Mouse (Mus musculus): ENCODE results near the gene Katnbl1. TPM values are rescaled to one million over a fixed set of nuclear protein-coding genes. Genes with fewer than 3 reads are reported as not detected.
A peak's percentile ranks its signal among the peaks of the same experiment; 100 is the strongest.

Katnbl1 gene
- polyA plus RNA-seq, 1 experiment = 9.0 TPM

DNA sequence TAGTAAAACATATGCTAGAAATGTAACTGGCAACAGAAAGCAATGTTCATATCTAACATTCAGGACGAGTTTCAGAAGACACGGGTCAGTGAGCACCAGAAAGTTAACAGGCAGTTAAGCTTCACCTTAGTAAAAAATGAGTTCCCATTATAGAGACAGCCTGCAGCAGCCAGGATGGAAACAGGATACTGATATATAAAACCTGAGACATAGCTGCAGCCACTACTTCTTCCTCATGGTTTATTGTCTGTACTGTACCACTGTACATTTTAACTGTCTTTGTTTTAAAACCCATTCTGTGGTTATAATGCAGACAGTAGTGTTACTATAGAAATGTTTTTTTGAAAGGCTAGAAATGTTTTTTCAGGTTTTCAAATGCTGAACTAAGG is 18.2 kb upstream of the Katnbl1 start:
- H3K27me3 ChIP-seq (ENCODE audit: control insufficient read depth, insufficient read depth, insufficient read length) = no peaks in the 10 kb centered on the region
- TF ChIP-seq E2F4 (IDR thresholded peaks at IDR 0.05; ENCODE audit: insufficient read depth) = no peak
- TF ChIP-seq MAX (IDR thresholded peaks at IDR 0.05; ENCODE audit: low read depth) = no peak
- TF ChIP-seq MYOG (IDR thresholded peaks at IDR 0.05; ENCODE audit: control insufficient read depth in 1 of 3, insufficient read depth in 1 of 3, insufficient read length in 2 of 3, low read depth in 2 of 3) = no peak
- no peak for TF ChIP-seq POLR2AphosphoS2 (IDR thresholded peaks at IDR 0.05; ENCODE audit: insufficient read length, low read depth)
- TF ChIP-seq REST (IDR thresholded peaks at IDR 0.05; ENCODE audit: insufficient read depth, insufficient read length) = no peak
- TF ChIP-seq MYOD1 (IDR thresholded peaks at IDR 0.05; ENCODE audit: control insufficient read depth in 1 of 3, insufficient read length in 2 of 3, low read depth in 2 of 3) = no peak
- no peak for TF ChIP-seq SRF (IDR thresholded peaks at IDR 0.05; ENCODE audit: control insufficient read depth, insufficient read length, low read depth)
- peaks cover 46% of the 10 kb centered on the region for H3K36me3 ChIP-seq (ENCODE audit: control insufficient read depth, insufficient read depth)
- no peak overlapping the region for H3K4me2 ChIP-seq (ENCODE audit: low read depth)
- peaks cover 6% of the 10 kb centered on the region for H3K79me2 ChIP-seq (ENCODE audit: control insufficient read depth, insufficient read depth)
- H3ac ChIP-seq (ENCODE audit: control insufficient read depth, insufficient read length) = no peak overlapping the region
- no peak overlapping the region for H3K4me3 ChIP-seq

DNA sequence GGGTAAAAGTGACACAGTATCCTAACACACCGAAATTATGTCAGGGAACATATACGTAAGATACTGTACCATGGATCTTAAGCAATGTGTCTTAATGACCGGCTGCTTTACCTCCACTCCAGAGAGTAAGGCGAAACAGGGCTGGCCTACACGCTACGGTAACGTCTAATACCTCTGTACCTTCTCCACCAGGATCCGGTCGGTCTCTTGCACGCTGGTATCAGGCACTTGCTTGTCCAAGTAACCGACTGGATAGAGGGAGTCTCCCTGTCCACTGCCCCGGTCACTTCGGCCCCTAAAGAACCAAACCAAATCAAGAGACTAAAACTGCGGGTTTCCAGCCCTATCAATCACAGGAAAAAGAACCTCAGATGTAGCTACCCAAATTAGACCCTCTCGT is 11.8 kb upstream of the Katnbl1 start:
- no peak for TF ChIP-seq E2F4 (IDR thresholded peaks at IDR 0.05; ENCODE audit: insufficient read depth)
- no peak for TF ChIP-seq USF1 (IDR thresholded peaks at IDR 0.05; ENCODE audit: low read depth)
- no peak for TF ChIP-seq POLR2AphosphoS2 (IDR thresholded peaks at IDR 0.05; ENCODE audit: insufficient read length, low read depth)
- no peak for TF ChIP-seq SRF (IDR thresholded peaks at IDR 0.05; ENCODE audit: control insufficient read depth, insufficient read length, low read depth)
- TF ChIP-seq REST (IDR thresholded peaks at IDR 0.05; ENCODE audit: insufficient read depth, insufficient read length) = no peak
- H3ac ChIP-seq (ENCODE audit: control insufficient read depth, insufficient read length) = peak overlapping the region; percentile 59
- H3K4me2 ChIP-seq (ENCODE audit: low read depth) = peak overlapping the region; percentile 89
- peaks cover 20% of the 10 kb centered on the region for H3K36me3 ChIP-seq (ENCODE audit: control insufficient read depth, insufficient read depth)
- H3K27me3 ChIP-seq (ENCODE audit: control insufficient read depth, insufficient read depth, insufficient read length) = no peaks in the 10 kb centered on the region
- peaks cover 24% of the 10 kb centered on the region for H3K79me2 ChIP-seq (ENCODE audit: control insufficient read depth, insufficient read depth)
- H3K4me3 ChIP-seq = peak overlapping the region; percentile 80

DNA sequence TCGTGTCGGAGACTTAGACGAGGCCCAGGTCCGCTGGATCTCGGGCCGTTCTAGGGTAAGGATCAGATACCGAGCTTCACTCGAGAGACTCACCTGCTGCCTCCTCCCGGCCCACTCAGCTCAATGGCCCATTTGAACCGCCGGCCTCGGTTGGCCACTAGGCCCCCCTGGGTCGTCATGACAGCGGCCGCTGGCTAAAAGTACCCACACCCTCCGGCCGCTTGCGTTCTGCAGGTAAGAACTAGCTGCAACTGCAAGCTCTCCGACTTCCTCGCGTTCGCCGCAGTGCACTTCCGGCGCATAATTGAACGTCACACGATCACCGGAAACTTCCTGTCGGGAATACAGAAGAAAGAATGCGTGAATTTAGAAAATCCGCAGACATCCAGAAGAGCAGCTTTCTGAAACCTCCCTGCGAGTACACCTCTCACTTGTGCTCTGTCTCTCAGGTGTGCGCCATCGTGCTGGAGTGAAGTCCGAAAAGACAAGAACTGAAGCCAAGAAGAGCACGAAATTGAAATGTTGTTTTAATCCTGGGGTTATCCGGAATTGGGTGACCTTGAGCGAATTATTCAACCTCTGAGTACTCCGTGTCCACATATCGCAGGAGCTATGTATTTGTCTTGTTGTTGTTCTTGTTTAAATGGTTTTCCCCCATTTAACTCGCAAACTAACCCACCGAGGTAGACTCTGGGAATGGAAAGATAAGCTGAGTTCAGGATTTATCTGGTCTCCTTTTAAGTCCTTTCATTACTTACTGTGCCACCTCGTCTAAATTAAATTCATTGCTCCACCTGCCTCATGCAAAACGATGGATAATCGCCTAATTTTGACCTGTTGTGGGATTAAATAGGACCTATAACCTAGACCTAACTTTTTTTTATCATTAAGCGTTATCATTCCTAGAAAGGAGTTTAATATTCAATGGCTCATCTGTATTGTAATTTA is 11.0 kb upstream of the Katnbl1 start, which contains the start of gene Emc4:
Gene Emc4 (minus strand): TSS at position 302 of the 948 bp plus-strand sequence.
- Histone ChIP-seq H3K36me3 (ENCODE audit: control insufficient read depth, insufficient read depth) (peaks cover 14% of the 10 kb centered on the region), H3K4me2 (ENCODE audit: low read depth) (peak within 1 kb of the TSS; percentile 89), H3ac (ENCODE audit: control insufficient read depth, insufficient read length) (peak within 1 kb of the TSS; percentile 59), H3K4me3 (peak within 1 kb of the TSS; percentile 80), H3K79me2 (ENCODE audit: control insufficient read depth, insufficient read depth) (peaks cover 24% of the 10 kb centered on the region), H3K27me3 (ENCODE audit: control insufficient read depth, insufficient read depth, insufficient read length) (no peaks in the 10 kb centered on the region)
- TF ChIP-seq CEBPB (IDR thresholded peaks at IDR 0.05; ENCODE audit: insufficient read depth, poor library complexity, severe bottlenecking) (no peak), POLR2A (IDR thresholded peaks at IDR 0.05; ENCODE audit: insufficient read length, low read depth) (peak; percentile 61), USF1 (IDR thresholded peaks at IDR 0.05; ENCODE audit: low read depth) (no peak), MYOG (IDR thresholded peaks at IDR 0.05; ENCODE audit: control insufficient read depth in 1 of 3, insufficient read depth in 1 of 3, insufficient read length in 2 of 3, low read depth in 2 of 3) (no peak), POLR2AphosphoS2 (IDR thresholded peaks at IDR 0.05; ENCODE audit: insufficient read length, low read depth) (peak; percentile 54)

DNA sequence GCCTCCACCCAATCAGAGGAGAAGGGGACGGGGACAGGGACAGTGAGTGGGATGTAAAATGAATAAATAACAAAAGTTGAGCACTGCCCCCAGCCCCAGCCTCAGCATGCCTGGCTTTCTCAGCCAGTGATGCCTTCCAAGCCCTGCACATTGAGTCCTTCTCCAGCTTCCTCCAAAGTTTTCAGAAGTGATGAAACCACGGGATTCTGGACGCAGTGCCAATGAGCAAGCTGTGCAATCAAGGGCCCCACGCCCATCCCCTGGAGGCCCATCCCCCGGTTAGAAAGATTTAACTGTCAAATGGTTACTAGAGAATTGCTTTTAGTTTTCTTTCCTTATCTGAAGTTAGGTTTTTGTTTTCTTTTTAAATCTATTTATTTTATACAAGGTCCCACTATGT is 9.1 kb upstream of the Katnbl1 start:
- Histone ChIP-seq H3K4me2 (ENCODE audit: low read depth) (no peak overlapping the region), H3K36me3 (ENCODE audit: control insufficient read depth, insufficient read depth) (peaks cover 5% of the 10 kb centered on the region), H3K27me3 (ENCODE audit: control insufficient read depth, insufficient read depth, insufficient read length) (no peaks in the 10 kb centered on the region), H3ac (ENCODE audit: control insufficient read depth, insufficient read length) (no peak overlapping the region), H3K4me3 (no peak overlapping the region), H3K79me2 (ENCODE audit: control insufficient read depth, insufficient read depth) (peaks cover 24% of the 10 kb centered on the region)
- TF ChIP-seq E2F4 (IDR thresholded peaks at IDR 0.05; ENCODE audit: insufficient read depth) (no peak), POLR2AphosphoS2 (IDR thresholded peaks at IDR 0.05; ENCODE audit: insufficient read length, low read depth) (peak; percentile 26), CEBPB (IDR thresholded peaks at IDR 0.05; ENCODE audit: insufficient read depth, poor library complexity, severe bottlenecking) (0 out of 2 replicates have a peak, but pooled peaks have one; percentile 23), MYOD1 (IDR thresholded peaks at IDR 0.05; ENCODE audit: control insufficient read depth in 1 of 3, insufficient read length in 2 of 3, low read depth in 2 of 3) (no peak), TCF3 (IDR thresholded peaks at IDR 0.05; ENCODE audit: insufficient read length, low read depth) (no peak), SRF (IDR thresholded peaks at IDR 0.05; ENCODE audit: control insufficient read depth, insufficient read length, low read depth) (no peak), TCF12 (IDR thresholded peaks at IDR 0.05; ENCODE audit: insufficient read depth, poor library complexity, severe bottlenecking) (no peak), MAX (IDR thresholded peaks at IDR 0.05; ENCODE audit: low read depth) (no peak), REST (IDR thresholded peaks at IDR 0.05; ENCODE audit: insufficient read depth, insufficient read length) (no peak), MYOG (IDR thresholded peaks at IDR 0.05; ENCODE audit: control insufficient read depth in 1 of 3, insufficient read depth in 1 of 3, insufficient read length in 2 of 3, low read depth in 2 of 3) (no peak), USF1 (IDR thresholded peaks at IDR 0.05; ENCODE audit: low read depth) (no peak), POLR2A (IDR thresholded peaks at IDR 0.05; ENCODE audit: insufficient read length, low read depth) (no peak)

DNA sequence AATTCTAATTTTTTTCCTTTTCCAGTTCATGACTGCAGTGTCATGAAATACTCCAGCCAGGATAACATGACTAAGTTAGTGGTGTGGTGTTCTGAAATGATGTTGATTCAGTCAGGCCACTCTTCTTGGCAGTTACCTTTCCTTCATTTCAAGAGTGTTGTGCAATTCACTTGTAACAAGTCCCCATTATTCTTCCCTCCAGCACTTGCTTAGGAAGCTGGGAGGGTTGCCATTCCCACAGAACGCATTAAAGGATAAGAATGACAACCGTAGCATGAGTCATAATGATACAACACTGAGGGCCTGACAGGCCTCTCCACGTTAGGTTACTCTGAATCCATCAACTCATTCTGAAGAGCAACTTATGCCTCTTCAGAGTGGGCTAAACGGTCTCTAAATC is 5.9 kb upstream of the Katnbl1 start:
- TF ChIP-seq CEBPB (IDR thresholded peaks at IDR 0.05; ENCODE audit: insufficient read depth, poor library complexity, severe bottlenecking) = peak; percentile 99
- TF ChIP-seq MAX (IDR thresholded peaks at IDR 0.05; ENCODE audit: low read depth) = peak; percentile 28
- no peak for TF ChIP-seq MYOG (IDR thresholded peaks at IDR 0.05; ENCODE audit: control insufficient read depth in 1 of 3, insufficient read depth in 1 of 3, insufficient read length in 2 of 3, low read depth in 2 of 3)
- TF ChIP-seq POLR2A (IDR thresholded peaks at IDR 0.05; ENCODE audit: insufficient read length, low read depth) = no peak

More for the DNA sequence above, 5.9 kb upstream of the Katnbl1 start:
- H3K79me2 ChIP-seq (ENCODE audit: control insufficient read depth, insufficient read depth) = no peaks in the 10 kb centered on the region
- H3K27me3 ChIP-seq (ENCODE audit: control insufficient read depth, insufficient read depth, insufficient read length) = no peaks in the 10 kb centered on the region
- peak overlapping the region; percentile 65 for H3K4me2 ChIP-seq (ENCODE audit: low read depth)
- no peaks in the 10 kb centered on the region for H3K36me3 ChIP-seq (ENCODE audit: control insufficient read depth, insufficient read depth)
- no peak overlapping the region for H3ac ChIP-seq (ENCODE audit: control insufficient read depth, insufficient read length)
- H3K4me3 ChIP-seq = no peak overlapping the region
